Mouse (Mus musculus) frontal cortex, adult 2 months (tissue): ENCODE measurements at regions not wholly inside any gene's neighbourhood (a gene's known extent, or its start where the extent isn't known, plus 50 kb on each side); places are given as distances from the start of the nearest gene placed in this dataset.

Experiments used
- DNase-seq, 2 experiments: peaks; one replicate each; pipeline ENCODE4 v3.0.0; 2022; ENCODE audit warnings: low spot score in 1 of 2; ENCODE audit errors: extremely low spot score in 1 of 2

DNA sequence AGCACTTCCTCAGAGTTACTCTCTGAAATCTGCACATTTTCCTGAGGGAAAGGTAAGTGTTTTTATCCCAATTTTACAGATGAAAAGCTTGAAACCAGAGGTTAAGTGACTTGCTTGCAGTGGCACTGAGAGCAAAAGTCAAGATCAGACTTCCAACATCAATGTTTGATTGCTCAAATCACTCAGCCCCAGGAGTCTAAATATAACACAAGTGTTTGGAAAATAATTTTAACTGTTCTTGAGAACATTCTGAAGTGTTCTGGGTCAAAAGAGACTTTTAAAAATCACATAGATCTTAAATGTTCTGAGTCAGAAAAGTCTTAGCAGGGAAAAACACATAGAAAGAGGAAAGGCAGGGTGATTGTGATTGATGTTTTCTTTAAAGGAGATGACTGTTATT is 848.6 kb upstream of the Cntnap5a start:
- no peak for DNase-seq

- no peak for DNase-seq
Observed at GRCm38 (mm10) chr1:114849671-114850070, 834.9 kb upstream of the Cntnap5a start.

GRCm38 (mm10) chr1:114860983-114861382 is 823.6 kb upstream of the Cntnap5a start:
- DNase-seq, result peak in 1 of 2 experiments; percentile 1

- DNase-seq, result peak; percentile 3 to 28
Observed at GRCm38 (mm10) chr1:114862927-114863326, 821.6 kb upstream of the Cntnap5a start.

GRCm38 (mm10) chr1:114875791-114876190 is 808.8 kb upstream of the Cntnap5a start:
- DNase-seq, result no peak
